Mouse (Mus musculus) mature B cell (primary cell): ENCODE data around the gene Gsn.

ENCODE experiments used
- in situ Hi-C: fragments of 300-500 bp; cut with MboI; formaldehyde crosslinking; loops from 2 replicates; pipeline ENCODE4 v1.14.3; 2019

The Gsn gene

DNA sequence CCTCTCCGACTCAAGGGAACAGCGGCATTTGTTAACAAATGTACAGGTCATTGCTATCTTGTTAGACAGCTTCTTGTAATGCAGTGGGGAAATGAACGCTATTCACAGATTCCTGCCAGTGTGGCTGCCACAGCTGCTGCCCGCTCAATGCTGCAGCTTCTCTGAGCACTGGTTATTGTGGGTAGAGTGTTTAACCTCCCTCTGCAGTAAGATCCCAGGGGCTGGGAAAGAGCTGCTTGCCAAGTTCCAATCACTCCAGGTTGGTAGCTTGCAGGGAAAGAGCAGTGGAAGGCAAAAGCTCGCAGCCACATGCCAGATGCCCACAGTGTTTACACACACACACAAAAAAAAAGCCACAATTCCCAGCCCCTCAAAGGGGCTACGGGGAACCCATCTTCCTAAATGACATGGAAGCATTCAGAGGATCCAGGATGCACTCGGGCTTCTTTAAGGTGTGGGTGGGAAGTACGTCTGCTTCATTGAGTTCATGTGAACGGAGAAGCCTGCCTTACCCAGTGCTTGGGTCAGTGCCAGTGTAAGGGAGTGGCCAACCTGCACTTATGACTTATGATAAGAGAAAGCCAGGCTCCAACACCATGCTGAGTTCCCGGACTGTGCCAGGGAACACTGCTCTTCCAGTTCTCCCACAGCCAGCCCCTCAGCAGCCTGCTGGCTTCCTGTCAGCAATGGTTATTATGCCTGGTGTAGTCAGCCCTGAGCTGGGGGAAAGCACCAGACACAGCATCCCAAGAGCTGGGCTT is 66.4 kb downstream of the Gsn start:
- in situ Hi-C loops = no loop called here

DNA sequence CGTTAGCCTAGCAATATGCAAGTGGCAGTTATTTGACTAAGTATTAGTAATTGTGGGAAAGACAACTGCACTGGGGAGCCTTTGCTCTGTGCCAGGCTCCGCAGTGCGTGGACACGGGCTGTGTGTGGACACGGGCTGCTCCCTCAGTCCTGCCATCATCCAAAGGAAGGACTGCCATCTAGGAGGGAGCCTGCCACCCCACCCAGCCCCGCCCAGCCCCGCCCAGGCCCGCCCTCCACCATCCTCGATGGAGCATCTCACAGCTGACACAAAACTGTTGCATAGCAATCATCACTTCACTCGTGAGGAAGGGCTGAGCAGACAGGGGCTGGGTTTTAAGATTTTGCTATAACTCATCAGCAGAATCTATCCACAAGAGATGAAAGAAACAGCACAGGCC is 69.8 kb downstream of the Gsn start:
- in situ Hi-C loops = no loop called here

DNA sequence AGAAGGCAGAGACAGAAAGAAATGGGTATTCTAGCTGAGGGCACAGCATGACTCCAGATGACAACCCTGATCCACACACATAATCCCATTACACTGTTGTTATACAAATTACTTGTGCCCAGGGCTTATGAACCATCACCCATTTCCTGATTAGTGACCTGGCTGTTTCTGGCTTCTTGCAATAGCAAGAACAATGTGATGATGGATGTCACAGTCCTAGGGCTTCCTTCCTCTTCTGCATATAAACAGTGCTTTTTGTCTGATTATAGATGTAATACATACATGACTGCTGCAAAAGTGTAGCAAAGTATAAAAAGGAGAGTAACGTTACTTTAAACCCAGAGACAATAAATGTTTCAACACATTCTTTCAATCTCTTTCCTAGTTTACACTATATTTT is 70.8 kb downstream of the Gsn start:
- in situ Hi-C loops = no loop called here

DNA sequence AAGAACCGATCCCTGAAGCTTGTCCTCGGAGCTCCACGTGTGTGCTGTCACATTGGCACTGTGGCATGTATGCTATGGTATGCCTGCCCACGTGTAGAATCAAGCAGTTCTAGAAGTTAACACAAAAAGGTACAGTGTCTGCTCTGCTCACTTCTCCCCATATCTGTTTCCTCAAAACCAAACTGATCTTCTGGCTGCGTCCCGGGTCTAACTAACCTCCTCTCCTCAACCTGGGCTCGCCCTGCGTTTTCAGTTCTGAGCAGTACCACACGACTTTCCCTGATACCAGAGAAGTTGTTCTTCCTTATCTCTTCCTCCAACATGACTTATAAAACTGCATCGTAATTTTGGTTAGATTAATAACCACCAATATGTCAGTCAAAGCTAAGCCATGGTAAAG is 71.4 kb downstream of the Gsn start:
- in situ Hi-C loops = no loop called here

DNA sequence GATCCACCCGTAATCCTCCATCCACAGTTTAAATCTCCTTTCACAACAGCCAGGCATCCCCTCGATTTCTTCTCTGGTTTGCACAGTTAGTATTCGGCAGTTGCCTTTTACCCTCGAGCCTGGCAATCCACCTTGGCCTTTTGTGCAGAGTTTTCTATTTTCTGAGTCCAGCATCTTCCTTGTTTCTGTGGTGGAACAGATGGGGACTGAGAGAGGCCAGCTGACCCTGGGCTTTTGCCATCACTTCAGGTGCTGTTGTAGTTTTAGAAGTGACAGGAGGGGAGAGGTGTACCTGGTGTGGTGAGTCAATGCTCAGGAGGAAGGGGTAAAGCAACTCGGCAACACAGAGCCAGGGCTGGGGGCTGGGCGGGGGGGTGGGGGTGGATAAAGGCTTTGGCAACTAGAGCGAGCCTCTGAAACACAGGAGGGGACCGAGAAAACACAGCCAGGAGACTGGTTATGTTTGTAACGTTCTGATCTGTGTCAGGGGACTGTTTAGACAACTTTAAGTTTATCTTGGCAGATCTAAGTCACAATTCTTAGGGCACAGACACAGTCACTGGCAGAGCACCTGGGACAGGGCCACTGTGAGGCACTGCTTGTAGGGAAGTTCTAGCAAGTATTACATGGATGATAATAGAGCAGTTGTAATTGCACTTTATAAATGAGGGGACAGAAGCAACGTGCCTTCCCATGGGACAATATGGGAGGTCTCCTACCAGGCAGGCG is 72.0 kb downstream of the Gsn start:
- in situ Hi-C loops = no loop called here

DNA sequence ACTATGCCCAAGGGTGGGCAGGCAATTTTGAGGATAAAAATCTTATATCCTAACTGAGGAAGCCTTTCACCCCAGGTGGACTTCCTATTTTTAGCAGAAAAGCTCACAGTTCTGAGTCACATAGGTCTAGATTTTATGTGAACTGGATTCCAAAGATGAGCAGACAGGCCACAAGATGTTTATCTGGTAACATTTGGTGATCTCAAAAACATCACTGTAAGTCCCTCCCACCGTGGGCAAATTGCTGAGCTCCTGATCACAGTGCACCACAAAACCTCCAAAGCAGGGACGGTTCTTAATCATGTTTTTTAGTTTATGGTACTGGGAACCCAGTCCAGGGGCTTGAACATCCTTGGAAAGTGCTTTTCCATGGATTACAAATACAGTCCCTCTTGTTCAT is 72.9 kb downstream of the Gsn start:
- in situ Hi-C loops = no loop called here

DNA sequence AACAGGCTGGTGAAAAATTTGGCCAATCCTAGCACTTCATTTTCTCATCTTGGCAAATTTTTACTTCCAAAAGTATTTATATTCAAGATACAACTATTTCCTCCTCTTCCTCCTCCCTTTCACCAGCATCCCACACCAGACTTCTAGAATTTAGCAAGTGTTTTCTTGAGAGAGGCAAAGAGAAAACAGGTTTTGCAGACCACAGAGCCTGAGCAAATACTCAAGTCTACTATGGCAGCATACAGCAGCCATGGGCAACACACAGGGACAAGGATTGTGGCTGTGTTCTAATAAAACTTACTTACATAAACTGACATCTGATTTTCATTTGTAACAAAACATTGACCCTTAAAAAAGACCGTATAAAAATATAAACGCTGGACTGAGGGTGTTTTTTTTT is 75.0 kb downstream of the Gsn start:
- in situ Hi-C loops = no loop called here

DNA sequence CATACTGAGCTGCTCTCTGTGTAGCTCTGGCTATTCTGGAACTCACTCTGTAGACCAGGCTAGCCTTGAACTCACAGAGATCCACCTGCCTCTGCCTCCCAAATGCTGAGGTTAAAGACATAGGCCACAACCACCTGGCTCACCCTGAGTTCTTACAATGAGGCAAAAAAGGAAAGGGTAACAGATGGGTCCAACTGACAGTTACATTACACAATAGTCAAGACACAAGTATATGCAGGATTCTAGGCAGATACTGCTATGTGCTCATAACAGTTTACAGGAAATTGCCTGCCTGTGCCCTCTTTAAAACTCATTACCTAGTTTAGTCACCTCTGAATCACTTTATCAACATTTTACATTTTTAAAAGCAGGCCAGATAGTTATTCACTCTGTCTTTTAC is 77.5 kb downstream of the Gsn start:
- in situ Hi-C loops = no loop called here

DNA sequence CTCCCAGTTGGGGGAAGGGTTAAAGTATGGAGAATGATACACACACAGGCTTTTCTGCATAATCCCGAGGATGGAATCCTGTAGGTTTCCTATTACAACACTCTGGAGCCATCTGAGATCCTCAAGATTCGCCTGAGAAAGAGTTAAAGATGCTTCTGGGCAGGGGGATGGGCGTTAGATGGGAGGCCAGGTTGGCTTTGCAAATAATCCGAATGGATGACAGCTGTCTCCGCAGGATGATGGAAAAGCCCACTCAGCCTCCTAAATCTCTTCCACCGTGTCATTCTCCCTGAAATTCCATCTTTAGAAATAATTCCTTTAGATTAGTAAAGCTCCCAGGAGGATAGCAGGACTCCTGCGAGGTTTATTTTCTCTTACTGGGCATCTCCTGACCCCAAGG is 79.4 kb downstream of the Gsn start:
- in situ Hi-C loops = loop anchor here (5.0 kb wide), 1 partner anchor 38 kb away; no protein-coding TSS in a partner anchor

DNA sequence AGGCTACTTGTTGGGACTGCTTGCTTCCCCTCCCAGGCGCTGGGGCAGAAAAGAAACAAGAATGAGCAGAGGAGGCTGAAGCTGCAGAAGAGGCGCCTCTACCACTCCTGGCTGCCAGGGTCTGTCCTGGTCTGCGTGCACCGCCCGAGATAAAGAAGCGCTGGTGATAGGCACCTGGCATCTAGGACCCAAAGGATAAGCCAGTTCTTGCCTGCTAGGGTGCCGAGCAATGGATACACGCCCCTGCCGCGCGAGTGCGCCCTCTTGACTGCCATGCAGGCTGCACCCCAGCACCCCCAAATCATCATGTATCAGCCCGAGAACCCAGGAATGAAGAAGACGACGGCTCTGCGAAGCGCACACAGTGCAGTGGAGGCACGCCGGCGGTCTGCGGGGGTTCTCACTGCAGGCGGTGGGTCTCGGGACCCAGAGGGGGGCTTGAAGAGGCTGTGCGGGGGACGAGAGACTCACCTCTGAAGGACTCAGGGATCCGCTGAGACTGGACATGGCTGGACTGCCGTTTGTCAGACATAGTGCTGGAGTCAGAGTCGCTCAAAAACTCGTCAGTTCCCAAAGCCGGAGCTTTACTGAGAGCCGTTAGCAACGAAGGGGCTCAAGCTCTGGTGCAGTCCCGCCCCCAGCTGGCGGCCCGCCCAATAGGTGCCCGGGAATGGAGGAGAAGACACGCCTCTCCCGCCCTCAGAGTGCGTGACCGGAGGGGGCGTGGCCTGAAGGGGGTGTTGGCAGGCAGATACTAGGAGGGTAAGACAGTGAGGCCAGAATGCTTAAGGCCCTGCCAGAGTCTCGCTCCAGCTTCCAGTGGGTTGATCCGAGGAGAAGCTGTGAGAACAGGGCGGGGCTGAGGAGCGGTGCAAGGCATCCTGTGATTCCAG is 80.5 kb downstream of the Gsn start, which contains the start of gene Stom:
Gene Stom, minus strand, starts transcription at position 589 of the 893 bp plus-strand sequence.
- in situ Hi-C loops = loop anchor here (5.0 kb wide), 1 partner anchor 39 kb away; no protein-coding TSS in a partner anchor

DNA sequence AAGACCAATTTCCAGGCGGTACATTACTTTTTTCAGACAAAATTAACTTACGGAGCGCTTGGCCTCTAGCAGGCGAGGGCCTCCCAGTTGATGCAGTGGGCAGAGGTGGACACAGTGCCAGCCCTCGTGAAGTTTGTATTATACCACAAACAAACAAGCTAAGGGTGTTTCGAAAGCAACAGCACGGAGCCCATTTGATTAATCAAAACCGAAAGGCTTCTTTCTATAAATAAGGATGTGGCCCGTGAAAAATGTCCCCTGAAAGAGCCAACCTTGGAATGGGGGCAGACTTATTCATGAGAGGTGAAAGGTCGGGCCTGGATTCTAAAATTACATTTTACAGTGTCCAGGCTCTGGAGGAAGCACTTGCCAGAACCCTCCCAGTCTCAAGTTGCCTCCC is 81.2 kb downstream of the Gsn start:
- in situ Hi-C loops = loop anchor here (5.0 kb wide), 1 partner anchor 40 kb away; no protein-coding TSS in a partner anchor

DNA sequence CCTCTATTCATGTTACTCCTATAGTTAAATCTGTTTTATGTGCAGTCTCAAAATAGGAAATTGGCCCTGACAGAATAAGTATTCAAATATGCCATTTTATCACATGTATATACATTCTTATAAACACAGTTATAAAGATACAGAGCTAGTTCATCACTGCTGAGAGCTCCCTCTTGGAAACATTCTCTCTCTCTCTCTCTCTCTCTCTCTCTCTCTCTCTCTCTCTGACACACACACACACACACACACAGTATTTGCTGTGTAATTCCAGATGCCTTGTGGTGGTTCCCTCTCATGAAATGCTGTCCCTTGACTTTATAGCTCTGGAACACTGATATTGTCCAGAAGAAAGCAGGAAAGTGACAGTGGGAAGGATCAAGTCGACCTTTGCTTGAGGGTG is 81.9 kb downstream of the Gsn start:
- in situ Hi-C loops = loop anchor here (5.0 kb wide), 1 partner anchor 41 kb away; no protein-coding TSS in a partner anchor

DNA sequence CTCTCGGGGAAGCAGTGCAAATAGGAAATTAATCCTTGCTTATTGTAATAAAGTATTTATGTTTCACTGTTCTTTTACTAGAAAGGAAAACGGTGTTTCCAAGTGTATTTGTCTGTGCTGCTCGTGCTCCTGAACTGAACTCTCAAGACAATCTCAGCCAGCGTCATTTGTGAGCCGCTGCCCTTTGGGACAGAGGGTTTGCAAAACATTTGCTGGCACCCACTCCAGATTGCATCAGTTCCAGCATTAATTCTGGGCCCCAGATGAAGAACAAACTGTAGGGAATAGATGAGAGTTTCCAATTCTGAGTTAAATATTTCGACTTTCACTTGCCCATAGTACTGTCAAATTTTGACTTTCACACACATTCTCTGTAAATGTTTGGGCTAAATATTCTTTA is 82.5 kb downstream of the Gsn start:
- in situ Hi-C loops = loop anchor here (5.0 kb wide), 1 partner anchor 41 kb away; no protein-coding TSS in a partner anchor

DNA sequence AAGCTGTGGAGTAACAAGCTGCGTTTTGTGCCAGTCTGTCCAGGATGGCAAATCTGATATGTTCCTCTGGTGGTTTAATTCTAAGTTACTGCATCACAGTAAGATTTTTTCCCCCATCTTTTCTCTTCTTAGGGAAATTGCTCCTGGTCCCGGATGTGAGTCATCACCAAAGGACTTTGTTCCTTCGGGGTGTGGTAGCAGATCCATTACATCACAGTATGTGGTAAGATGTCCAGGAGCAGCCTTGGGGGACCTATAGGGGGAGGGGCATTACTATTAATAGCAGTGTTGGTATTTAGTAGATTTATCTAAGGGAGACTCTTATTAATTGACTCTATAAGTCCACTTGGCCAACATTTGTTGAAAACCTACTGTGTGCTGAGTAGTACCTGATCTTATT is 86.4 kb downstream of the Gsn start:
- in situ Hi-C loops = no loop called here

DNA sequence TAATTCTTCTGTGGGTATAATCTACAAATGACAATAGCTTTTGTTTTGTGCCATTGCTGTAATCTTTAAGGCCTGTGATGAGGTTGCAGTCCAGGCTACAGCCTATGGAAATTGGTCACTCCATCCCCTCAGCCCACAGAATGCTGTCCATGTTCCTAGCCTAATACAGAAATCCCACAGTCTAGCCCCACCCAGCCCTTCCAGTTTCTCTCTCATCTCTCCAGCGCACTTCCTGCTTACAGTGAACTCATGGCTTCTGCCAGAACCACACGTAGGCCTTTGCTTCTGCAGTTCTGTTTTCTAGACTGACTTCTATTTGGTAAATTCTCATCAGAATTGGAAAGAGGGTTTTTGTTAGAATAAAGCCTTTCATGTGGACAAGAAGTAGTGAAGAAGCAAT is 89.8 kb downstream of the Gsn start:
- in situ Hi-C loops = no loop called here

DNA sequence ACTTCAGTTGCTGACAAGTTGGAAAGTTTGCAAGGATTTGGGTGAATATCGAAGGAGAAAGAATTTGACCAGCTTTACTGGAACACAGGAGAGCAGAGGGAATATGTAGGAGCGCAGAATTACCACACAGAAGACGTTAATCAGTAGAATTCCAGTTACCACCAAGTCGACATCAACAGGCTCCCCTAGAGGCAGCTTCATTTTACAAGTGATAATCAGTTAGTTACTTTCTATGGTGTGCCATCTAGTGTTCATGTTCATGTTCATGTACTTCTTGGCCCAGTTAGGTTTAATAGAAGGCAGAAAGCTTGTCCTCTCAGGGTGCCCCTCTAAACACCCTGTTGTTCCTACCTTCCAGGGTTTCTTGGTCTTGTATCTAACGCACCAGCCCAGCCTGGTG is 93.0 kb downstream of the Gsn start:
- in situ Hi-C loops = no loop called here
